Mouse (Mus musculus): Measurements from ENCODE around the gene Cmip. TPM values are rescaled to one million over a fixed set of nuclear protein-coding genes. Genes with fewer than 3 reads are reported as not detected.
A peak's percentile ranks its signal among the peaks of the same experiment; 100 is the strongest.

Gene Cmip
- total RNA-seq, 2 experiments from 2014 or later = 11.8 to 30.7 TPM

DNA sequence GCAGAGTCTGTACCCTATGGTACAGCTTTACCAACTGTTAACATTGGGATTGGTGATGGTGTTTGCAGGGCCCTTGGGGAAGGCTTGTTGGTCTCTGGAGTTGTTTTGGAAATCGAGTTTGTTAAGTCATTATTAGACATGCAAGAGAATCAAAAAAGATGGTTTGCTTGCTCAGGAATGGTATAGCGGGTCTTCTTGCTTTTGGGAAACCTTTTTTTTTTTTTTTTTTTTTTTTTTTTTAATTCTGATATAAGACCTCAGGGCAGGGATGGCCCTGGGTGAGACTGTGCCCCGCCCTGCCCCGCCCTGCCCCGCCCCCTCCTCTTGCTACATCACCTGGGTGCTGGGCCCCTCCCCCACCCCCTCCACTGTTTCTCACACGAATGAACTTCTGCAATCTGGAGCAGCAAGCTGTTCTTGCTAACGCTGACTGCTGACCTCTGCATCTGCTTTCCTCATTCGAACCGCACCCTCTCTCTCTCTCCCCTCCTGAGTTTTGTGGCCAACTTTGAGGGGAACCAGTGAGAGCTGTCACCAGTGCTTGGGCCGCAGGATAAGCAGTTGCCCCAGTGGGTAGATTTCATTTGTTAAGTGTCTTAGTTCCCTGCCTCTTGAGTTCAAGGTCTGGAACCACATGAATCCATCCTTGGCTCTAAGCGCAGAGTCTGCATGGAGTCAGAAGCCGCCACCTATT, 83.2 kb downstream of the Cmip start:
- ATAC-seq (replicated peaks; ENCODE audit: poor library complexity, severe bottlenecking) = peak; percentile 72

DNA sequence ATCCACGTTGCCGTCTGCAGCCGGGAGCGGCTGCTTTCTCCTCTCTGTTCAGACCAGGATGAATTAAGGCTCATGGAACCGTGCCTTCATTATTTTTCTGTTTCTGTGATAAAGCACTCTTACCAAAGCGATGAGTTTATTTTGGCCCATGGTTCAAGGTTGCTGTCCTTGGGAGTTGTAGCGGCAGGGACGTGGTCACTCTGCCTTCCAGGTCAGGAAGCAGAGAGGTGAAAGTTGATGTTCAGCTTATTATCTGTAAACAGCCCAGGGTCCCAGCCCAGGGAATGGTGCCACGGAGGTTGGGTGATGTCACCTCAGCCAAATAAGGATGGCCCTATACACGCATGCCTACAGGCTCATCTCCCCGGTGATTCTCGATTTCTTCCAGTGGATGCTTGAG, 83.9 kb downstream of the Cmip start:
- no peak for ATAC-seq (replicated peaks; ENCODE audit: poor library complexity, severe bottlenecking)

DNA sequence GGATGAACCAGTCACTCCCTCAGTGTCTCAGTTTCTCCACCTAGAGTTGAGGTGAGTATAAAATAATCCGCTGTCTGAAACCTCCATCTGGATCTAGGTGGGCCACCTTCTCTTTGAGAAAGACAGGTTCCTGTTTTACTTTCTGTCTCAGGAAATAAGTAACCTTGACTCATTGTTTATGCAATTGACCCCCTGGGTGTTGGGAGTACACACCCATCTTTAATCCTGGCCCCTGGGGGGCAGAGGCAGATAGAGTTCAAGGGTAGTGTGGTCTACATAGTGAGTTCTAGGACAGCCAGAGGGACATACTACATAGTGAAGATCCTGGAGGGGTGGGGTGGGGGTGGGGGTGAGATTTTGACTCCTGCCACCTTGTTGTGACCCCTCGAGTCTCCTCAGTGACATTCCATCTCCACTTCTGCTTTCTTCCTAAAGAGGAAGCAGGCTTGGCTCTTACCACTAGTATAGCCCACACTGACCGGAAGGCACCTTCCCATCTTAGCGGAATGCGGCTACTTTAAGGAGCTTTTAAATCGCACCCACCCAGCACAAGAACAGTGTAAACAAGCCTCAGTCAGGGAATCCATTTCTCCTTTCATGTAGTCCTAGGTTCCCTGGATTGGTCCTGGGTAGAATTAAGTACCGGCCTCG, 86.0 kb downstream of the Cmip start:
- ATAC-seq (replicated peaks; ENCODE audit: poor library complexity, severe bottlenecking) = peak; percentile 27

DNA sequence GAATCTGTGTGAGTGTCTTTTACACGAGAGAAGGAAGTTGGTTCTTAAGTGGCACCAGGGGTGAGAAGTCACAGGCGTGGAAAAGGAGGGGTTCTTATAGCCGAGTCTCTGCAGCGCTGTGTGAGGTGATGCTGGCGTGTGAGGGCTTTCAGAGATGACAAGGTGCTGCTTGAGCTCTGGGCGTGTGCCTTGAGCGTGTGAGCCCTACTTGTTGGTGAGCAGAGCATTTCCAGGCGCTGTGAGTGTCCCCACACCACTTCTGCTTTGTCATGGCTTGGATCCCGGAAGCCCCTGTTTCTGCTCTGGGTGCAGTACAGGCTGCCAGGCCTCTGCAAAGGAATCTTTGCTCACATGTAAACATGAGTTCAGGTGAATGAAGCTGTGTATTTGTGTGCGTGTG, 86.6 kb downstream of the Cmip start:
- ATAC-seq (replicated peaks; ENCODE audit: poor library complexity, severe bottlenecking) = peak; percentile 58

DNA sequence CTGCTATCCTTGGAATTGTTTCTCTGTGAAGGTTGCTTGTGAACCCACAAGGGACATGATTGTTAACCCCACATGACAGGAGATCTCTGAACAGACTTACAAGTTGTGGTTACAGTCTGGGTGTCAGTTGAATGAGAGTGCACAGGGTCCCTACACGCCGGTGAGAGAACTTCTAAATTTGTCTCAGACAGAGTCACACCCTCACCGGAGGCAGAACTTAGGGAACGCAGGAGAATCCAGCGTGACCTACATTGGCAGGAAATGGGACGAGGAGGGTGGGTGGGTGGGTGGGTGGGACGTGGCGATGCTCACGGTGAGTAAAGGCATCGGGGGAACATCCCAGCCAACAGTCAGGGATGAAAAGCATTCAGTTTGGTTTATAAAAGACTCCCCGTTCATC, 88.0 kb downstream of the Cmip start:
- ATAC-seq (replicated peaks; ENCODE audit: poor library complexity, severe bottlenecking) = no peak

DNA sequence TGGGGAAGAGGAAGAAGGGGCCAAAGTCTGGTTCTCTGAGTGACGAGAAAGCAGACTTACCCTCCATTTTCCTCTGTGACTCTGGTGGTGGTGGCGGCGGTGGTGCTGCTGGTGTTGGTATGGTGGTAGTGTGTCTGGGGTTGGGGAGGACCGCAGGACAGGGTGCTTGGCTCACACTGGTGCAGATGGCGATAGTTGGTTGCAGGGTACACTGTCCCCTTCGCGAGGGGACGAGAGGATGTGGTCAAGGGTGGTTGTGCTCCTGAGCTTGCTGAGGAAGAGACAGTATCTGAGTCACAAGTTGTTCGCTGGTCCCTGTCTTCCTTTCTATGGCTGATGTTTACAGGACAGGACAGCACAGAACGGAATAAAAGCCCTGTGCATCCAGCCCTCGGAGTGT, 88.5 kb downstream of the Cmip start:
- ATAC-seq (replicated peaks; ENCODE audit: poor library complexity, severe bottlenecking) = peak; percentile 14

DNA sequence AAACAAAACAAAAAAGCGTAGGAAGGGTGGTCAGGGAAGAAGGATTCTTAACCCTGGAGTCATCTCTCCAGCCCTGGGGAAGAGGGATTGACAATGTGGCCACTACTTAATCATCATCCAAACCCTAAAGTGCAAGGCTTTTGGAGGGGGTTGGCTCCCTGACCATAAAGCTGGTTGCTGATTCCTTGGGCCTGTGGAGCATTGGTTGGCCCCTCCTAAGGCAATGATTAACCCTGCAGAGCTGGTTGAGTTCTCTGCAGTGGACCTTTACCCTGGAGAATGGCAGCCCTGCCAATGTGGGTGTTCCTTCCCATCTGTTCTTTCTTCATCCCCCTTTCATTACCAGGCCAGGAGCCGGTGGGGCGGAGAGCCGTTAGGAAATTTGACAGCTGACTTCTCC, 90.7 kb downstream of the Cmip start:
- ATAC-seq (replicated peaks; ENCODE audit: poor library complexity, severe bottlenecking) = no peak

DNA sequence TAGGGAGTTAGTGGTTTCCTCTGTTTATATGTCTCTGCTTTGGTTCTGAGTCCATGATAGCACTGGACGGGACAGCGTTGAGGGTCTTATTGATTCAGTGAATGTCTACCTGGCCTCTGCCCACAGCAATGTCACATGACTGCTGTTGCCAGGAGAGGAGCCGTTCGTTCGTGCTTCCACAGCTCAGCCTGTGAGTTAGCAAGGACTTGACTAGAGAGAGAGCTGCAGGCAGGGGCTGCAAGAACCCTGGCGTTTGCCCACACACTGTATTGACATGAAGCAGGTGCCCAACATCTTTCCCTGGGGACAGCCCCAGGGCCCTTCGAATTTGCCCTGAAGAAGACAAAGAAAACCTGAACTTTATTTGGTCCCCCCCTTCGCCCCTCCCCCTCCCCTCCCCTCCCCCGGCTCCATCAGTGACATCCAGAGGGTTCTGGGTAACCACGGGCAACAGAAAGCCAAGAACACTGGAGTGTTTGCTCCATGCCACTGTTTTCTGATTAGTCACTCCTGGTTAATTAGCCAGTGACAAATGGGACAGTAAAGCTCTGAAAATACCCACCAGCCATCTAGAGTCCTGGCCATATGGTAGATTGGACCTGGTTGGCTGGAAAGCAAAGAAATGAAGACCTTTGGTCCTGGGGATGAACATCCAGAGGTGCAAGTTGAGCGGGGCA, 92.0 kb downstream of the Cmip start:
- ATAC-seq (replicated peaks; ENCODE audit: poor library complexity, severe bottlenecking) = no peak

DNA sequence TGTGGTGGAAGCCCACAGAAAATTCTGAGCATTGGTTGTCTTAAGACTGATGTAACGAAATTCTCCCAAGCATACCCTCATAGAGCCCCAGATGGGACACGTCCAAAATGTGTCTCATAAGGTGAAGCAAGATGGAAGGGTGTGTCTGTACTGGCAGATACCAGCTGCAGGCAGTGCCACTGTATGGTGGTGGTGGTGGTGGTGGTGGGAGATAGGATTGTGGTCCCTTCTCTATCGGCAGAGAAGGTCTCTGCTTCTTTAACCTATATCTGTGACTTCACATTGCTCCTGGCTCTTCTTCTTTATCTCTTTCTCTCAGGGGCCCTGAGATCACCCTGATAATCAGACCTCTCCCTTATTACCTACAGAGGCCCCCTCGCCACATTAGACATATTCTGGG, 92.7 kb downstream of the Cmip start:
- ATAC-seq (replicated peaks; ENCODE audit: poor library complexity, severe bottlenecking) = no peak

DNA sequence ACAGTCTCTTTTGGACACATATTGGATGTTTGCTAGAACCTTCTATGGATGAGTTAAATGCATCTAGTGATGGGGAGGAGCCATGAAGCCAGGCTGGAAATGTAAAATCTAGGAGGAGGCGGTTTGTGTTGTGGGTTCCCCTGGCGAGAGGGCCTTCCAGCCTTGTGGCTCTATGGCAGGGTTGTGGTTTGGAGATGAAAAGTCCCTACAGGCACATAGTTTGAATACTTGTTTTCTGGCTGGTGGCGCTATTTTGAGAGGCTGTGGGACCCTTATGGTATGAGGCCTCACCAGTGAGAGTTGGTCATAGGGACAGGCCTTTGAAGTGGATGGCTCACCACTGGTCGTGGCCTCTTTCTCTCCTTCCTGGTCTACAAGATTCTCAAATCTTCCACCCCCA, 95.2 kb downstream of the Cmip start:
- ATAC-seq (replicated peaks; ENCODE audit: poor library complexity, severe bottlenecking) = no peak

DNA sequence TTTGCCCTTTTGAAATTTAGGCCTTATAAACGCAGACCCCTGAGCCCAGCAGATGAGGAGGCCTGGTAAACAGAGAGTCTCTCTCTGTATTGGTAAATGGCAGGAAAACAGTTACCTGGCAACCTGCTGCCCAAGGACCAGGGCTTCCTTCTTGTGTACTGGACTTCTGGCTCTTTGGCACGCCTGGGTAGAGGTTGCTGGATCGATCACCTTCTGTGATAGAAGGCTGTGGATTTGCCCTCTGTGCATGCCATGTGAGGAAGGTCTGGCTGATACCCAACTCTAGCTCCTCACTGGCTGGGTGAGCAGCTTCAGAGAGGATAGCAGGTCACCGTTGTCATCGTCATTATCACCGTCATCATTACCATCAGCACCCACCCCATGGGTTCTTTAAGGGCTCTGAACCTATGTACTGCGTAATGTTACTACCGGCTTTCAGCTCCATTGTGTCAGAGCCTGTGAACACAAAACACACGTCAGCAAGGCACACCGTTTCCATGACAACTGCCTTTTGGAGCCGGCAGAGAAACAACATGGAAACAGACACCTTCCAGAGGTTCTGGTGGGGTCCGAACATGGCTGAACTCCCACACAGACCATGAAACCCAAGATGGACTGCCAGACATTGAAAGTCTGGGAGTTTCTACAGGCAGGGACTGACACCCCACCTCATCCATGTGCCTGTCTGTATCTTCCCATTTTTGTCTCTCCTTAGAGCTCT, 98.4 kb downstream of the Cmip start:
- ATAC-seq (replicated peaks; ENCODE audit: poor library complexity, severe bottlenecking) = no peak

DNA sequence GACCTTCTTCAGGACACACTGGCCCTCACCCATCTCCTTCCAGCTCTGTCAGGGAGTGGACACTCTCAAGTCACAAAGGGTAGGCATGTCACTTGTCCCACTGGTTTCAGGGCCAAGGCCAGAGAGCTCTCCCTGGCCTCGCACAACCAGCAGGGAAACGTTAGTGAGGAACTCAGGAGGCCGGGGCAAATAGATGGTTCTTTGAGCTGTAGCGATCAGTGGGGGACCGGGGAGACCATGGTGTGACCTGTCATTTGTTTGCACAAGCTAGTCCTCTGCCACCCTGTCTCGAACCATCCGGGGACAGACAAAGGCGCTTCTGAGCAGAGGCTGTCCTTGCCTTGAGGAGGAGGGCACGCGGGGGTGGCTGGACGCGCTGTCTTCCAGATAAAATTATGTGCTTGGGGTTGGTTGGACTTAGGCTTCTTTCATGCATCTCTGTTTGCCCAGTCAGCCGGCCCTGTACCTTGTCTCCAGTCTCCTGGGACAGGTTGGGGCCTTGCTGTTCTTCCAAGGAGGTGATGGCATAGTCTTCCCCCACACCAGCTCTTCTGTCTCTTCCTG, 99.3 kb downstream of the Cmip start:
- no peak for ATAC-seq (replicated peaks; ENCODE audit: poor library complexity, severe bottlenecking)

DNA sequence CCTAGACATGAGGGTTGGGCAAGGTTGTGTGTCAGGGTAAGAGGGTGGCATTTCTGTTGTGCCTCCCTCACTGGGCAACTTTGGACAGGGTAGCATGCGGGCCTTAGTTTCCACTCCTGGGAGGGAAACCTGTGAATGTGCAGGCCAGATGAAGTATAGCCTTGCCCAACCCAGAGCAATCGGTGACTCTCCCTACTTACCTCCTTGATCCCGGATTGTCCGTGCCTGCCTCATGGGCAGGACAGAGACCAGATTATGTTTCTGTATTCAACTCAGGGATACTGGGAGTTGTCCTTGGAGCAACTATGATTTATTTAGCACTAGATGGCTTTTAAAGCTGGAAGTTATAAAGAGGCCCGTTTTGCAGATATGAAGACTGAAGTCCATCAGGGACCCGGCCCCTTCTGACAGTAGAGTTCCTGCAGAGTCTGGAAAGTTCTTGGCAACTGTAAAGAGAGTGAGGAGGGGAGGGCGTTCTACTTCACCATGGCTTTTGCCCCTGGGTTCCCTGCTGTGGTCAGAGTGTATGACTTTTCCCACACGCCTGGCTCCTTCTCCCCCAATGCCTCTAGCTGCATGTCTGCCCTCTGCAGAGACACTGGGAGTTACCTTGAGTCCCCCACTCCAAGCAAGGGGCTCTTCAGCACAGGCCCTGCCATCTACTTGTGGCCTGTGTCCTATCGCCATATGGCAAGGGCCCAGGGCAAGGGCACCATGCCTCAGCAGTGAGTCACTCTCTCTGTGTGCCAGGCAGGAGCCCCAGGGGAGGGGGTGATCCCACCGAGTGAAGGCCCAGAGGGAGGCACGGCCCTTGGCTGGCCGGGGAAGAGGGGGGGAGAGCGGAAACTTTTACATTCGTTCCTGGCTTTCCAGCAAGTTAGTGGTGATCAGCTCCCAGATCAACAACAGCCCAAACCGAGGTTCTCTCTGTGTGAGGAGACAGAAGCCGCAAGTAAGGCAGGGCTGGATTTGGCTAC, 100.9 kb downstream of the Cmip start:
- ATAC-seq (replicated peaks; ENCODE audit: poor library complexity, severe bottlenecking) = no peak

DNA sequence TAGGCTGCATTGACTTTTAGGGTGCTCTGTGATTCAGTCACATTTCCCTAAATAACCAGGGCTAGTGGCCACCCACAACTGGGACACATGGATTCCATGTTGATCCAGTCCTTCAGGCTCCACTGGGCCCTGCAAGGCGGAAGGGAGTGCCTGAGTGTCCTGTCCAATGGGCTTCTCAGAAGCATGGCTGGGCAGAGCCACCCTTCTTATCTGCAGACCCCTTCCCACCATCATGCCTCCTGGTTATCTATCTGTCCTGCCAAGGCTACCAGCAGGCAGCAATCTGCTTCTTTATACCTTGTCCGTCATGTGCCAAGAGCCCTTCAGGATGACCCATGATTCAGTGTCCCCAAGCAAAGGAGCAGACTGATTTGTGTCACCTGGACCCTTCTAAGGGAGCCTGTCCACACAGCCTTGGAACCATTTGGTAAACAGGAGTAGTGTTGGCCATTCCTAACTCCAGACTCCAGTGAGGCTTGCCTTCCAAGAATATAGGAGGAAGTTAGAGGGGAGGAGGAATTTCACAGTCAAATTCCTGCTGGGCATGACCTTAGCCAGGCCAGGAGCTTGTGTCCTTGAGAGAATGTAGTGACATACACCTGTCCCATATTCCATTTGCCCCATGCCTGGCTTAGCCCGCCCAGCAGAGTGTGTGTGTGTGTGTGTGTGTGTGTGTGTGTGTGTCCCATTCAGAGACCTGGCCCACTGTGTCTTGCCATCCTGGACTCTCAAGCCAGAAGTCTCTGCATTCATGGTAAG, 103.5 kb downstream of the Cmip start:
- no peak for ATAC-seq (replicated peaks; ENCODE audit: poor library complexity, severe bottlenecking)

DNA sequence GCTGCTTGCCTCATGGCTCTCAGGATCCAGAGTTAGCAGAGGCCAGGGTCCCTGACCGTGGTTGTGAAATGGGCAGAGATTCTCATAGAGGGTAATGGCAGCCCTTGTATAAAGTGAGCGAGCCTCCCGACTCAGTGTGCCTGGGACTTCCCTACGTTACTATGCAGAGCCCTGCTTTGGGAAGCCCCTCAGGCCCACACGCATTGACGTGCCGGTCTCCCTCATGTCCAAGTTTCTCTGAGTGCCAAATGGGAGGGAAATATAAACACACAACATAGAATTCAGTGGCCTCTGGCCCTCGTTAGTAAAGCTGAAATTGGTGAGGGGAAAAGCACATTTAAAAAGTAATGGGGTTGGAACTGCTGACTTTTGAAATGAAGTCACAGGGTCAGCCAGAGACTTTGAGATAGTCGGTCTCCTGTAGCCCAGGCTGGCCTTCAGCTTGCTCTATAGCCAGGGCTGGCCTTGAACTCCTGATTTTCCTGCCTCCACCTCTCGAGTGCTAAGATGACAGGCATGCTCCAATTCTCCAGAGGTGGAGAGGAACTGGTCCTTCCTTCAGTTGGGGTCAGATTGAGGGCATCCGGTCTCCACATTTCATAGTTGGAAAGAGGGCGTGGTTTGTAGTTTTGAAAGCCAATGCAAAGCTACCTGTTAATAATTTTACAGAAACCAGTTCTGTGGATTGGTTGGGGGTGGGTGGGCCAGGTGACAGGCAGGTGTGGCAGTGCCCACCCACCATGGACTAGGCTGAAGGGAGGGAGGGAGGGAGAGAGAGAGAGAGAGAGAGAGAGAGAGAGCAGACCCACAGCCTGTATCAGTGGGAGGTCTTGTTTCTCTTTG, 105.0 kb downstream of the Cmip start:
- peak; percentile 20; the same call in 1 of the 2 replicates for ATAC-seq (replicated peaks; ENCODE audit: poor library complexity, severe bottlenecking)

DNA sequence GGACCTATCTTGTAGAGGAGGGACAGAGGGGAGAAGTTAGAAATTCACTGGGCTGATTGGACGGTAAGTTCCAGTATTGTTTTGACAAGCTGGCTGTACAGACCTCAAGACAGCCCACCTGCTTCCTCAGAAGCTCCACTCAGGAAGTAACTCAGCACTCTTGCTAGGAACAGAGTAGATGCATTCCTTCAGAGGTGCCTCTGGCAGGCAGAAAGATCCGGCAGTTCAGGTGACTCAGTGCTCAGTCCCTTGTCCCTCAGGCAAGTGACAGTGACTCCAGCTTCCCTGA, 105.5 kb downstream of the Cmip start:
- ATAC-seq (replicated peaks; ENCODE audit: poor library complexity, severe bottlenecking) = peak; percentile 28

DNA sequence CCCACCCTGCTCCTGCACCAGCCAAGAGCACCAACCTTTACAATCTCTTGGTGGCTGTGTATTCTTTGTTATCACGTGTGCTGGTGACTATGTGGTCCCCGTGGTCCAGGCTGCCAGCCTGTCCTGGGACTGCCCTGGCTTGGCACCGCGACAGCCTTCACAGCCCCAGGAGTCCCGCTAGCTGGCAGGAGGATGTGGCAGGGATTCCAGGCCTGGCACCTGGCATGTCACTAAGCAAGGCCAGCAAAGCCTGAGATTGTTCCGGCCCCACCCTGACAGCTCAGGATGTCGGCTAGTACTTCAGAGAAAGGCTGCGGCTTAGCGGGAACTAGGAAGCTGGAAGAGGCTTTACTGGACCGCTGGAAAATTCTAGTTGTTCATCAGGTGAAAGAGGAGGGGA, 106.4 kb downstream of the Cmip start:
- ATAC-seq (replicated peaks; ENCODE audit: poor library complexity, severe bottlenecking) = no peak

All from granulocyte monocyte progenitor cell, adult 5-6 weeks (primary cell).